Mouse (Mus musculus) lung, postnatal 0 days (tissue): ENCODE data around the gene Bmi1.

ENCODE experiments used
- CTCF ChIP-seq: IDR thresholded peaks from 2 replicates; pipeline ENCODE4 v1.5.1; 2016; ENCODE audit warnings: antibody characterized with exemption, mild to moderate bottlenecking
- EP300 ChIP-seq: IDR thresholded peaks from 2 replicates; pipeline ENCODE4 v1.6.1; 2016; ENCODE audit warnings: antibody characterized with exemption, mild to moderate bottlenecking, control low read depth

DNA sequence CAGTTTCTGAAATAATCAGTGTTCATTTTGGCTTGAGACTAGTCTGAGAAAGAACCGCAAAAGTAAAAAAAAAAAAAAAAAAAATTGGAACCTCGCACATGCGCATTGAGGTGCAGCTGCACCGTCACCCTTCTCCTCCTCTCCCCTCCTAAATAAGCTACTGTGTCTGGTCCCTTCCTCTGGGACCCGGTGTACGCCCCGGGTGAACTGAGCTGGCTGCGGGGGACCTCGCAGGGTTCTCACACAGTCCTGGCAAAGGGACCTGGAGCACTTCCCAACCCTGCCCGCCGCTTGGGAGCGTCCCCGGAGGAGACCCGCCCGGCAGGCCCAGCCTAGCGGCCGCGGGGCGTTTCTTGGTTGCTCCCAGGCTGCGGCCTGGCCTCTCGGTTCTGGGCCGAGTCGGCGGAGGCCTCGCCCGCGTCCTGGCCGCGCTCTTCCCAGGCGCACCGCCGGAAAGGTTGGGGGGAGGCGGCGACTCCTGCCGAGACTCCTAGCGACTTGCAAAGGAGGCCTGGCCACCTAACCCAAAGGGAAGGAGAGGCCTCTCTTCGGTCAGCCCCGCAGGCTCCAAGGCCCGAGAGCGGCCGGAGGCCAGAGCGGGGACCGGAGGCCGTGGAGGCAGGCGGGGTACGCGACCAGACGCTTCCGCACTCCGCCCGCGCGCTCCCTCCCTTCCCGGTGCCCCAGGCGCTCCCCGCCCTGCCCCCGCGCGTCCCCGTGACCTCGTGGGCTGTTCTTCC is 17.2 kb downstream of the Bmi1 start, which contains the start of gene Spag6:
- TF ChIP-seq EP300 (no peak), CTCF (no peak; the same call in 1 of the 2 replicates)
